Mouse (Mus musculus) embryo, embryonic 10 days (tissue): ENCODE measurements around the gene Cttn.

Source experiments
- DNase-seq: peaks from one replicate; pipeline ENCODE4 v3.0.0-alpha.2; 2015; ENCODE audit warnings: low spot score

Gene Cttn

DNA sequence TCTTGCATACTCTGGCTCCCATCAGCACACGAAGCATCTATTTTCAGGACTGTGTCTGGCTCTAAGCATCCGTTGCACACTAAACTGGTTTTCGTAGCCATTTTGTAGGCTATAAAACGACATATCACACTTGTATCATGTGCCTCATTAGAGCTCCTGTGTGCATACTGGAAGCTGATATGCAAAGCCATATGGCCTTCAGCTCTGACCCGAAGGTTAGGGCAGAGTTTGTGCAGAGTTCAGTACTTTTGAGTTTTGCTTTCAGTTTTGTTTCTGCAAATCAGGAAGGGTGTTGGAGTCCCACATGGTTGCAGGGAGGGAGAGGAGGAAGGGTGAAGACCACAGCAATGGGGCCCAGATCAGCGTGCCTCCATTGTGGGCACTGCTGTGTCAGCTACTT lies 79.1 kb downstream of the Cttn start:
- DNase-seq, result no peak

DNA sequence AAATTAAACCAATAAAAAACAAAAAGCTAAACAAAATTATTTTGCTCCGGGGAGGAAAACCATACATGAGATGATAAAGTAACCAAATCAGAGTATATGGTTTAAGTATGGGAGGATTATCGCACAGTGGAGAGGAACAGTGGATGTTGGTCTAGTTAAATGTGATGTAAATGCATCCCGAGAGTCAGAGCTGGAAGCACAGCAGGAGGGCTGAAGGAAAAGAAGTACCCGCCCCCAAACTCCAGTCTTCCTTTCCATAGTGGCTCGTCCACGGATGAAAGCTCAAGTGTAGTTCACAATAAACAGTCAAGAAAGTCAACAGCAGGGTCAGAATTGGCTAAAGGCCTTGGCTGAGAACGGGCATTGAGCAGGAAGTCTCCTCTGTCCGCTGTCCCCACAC lies 80.1 kb downstream of the Cttn start:
- DNase-seq, result no peak

DNA sequence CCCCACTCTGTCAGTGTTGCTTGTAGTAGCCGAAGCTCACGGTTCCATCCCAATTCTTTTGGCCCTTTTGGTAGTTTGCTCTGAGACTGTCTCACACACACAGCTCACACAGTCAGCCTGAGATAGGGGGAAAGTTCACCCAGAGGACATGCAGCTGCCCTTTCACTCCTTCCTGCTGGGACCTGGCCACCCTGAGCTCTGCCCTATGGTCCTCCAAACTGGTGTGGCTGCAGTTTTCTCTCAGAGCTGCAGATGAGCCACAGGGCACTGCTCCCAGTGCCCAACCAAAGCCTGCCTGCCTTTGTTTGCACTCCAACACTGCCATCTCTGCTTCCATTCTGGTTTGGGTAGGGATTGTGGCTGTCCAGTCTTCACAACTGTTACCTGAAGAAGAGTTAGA lies 81.1 kb downstream of the Cttn start:
- no peak for DNase-seq

DNA sequence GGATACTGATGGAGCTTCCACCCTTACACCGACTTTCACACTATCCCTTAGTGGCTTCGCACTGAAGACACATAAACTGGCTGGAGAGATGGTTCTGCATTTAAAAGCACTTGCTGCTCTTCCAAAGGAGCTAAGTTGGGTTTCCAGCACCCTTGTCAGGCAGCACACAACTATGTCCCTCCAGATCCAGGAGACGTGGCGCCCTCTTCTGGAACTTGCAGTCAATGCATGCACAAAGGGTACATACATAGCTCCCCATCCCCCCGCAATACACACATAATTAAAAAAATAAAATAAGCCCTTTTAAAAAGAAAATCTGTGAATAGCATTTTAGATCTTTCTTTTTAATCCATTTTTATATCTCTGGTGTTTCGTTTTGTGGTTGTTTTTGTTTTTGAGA lies 83.3 kb downstream of the Cttn start:
- DNase-seq, result no peak
